Mouse (Mus musculus) WW6 (cell line): ENCODE measurements around the gene Clrn3.

Source experiments
- DNase-seq: peaks from one replicate; pipeline ENCODE4 v3.0.0-alpha.2; 2013; ENCODE audit warnings: low read depth, low spot score

Gene Clrn3

DNA sequence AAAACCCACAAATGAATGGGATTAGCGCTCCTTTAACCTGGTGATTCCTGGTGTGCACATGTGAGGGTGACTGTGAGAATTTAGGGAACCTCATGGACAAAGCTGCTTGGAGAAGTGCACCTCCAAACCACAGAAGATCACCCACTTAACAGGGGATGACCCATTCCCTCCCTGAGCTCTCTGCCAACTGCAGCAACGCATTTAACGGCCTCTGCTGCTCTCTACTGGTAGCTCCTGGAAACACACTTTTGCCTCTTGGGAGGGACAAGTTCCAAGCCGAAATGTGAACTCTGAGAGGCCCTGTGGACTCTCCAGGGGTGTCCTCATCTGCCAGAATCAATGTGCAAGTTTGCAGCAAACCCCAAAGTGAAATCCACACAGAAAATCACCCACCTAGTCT, 41.0 kb downstream of the Clrn3 start:
- no peak for DNase-seq

DNA sequence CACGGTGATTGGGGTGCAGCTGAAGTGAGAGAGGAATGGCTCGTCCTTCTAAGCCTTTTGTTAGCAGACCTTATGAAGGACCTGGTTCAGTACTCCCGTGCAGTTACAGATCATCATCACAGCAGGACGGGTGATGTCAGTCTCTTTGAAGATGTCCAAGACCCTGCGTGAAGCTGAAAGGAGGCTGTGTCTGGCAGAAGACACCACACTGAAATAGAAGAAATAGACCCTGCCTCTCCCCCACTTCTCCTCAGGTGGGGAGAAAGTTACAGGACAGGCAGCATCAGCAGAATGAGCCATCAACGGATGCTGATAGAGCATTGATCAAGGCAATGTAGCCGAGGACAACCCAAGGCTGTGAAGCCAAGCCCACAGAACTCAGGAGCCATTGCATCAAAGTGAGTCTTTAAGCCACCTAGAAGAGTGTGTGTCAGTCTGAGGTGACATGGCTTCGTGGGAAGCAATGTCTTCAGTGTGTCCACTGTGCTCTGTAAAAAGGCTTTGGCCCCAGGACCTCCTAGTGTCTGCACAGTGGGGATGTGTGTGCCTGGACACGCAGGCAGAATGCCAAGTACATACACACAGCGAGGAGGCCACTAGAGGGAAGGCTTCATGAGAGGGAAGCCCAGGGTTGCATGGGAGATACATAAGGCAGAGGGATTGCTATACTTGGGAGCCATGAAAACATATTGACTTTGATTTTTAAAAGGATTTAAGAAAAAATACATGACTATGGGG, 41.6 kb downstream of the Clrn3 start:
- DNase-seq = no peak

DNA sequence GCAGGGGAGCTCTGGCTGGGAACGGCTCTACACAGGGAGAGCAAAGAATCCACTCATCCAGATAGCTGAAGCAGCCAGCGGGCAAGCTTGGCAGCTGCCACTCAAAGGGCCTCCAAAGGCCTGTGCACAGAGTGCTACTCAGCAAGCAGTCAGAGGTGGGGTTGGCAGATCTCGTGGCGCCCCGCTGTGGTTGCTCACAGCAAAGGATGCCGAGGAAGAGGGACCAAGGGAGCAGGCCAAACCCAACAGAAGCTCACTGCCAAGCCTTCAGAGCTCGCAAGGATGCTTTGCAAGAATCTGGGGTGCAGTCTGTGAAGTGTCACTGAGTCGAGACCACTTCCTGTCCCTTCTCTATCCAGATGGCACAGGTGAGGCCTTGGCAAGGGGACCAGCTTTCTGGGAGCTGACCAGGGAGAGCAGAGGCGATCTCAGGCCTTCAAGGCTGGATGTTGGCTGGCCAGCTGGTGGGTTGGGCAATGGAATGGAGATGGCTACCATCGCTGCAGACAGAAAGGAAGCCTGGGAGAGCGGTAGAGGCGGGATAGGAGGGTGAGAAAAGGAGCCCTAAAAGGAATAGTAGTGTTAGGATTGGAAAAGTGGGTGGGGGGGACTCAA, 42.6 kb downstream of the Clrn3 start:
- DNase-seq = no peak

DNA sequence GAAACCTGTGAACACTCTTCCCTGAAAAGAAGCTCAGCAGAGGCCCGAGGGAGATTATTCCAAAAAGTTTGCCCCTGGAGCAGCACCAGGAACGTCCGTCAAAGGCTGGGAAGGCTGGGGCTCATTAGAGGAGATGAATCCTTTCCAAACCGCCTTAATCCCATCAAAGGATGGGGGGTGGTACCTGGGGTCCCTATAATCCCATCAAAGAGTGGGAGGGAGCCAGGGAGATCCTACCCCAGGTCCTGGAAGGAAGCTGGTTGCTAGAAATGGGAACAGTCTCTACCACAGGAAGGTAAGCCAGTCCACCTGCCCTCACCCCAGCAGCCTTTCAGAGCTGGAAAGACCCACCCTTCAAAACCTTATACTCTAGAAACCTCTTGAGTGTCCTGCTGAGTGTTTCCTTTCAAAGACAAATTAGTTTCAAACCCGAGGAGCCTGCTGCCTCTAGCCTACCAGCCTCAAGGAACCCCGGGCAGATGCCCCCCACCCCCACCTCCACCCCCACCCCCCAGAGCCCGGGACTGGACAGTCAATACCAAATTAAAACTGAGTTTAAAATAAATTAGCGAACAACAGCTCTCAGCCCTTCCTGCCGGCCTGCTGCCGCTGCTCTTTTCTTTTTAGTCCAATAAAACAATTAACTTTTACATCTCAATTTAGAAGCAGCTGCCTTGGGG, 43.2 kb downstream of the Clrn3 start:
- no peak for DNase-seq

DNA sequence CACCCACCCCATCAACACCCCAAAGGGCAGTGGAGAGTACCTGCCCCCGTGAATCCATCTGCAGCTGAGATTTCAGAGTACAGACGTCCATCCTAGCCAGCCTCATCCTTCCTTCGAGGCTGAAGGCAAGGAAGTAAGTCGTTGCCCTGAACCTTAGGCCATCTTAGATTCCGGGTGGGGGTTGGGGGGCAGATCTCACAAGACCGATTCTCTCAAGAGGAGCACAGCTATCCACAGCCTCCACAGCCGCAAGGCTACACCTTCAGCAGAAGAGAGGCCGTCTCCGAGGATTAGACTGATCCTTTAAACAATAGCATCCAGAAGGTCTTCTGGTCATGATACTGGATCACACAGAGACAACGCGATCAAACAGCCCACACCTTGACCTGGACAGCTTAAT, 44.1 kb downstream of the Clrn3 start:
- no peak for DNase-seq

DNA sequence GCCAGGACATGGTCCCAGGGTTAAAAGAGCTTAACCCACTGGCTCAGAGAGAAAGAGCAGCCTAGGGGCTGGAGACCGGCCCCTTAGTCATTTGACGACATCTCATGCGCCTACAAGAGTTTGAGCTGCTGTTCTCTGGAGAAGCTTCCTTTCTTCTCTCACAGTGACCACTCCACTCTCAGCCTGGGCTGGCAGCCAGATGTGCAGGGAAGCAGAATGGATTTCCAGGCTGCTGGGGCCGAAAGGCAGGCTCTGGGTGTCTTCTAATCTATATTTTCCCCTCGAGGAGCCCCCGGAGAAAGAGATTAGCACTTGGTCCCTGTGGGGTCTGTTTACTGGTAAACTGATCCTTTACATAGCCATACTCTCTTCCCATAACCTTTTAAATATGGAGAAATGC, 44.7 kb downstream of the Clrn3 start:
- DNase-seq = no peak

DNA sequence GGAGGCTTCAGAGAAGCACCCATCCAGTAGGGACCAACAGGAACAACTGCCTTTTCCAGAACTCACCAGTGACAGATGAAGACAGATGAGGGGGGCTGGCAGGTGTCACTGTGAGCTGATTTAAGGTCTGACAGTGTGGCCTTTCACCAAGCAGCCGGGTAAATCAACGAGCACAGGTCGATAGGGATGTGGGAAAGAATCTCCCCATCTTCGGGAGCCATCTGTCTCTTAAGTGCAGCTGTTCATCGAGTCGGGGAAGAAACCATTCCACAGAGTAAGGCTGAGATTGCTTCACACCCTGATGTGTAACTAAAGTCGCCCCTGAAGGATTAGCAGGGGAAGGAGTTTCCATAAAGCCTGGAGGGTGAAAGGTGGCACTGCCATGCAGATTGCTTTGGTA, 47.3 kb downstream of the Clrn3 start:
- no peak for DNase-seq

DNA sequence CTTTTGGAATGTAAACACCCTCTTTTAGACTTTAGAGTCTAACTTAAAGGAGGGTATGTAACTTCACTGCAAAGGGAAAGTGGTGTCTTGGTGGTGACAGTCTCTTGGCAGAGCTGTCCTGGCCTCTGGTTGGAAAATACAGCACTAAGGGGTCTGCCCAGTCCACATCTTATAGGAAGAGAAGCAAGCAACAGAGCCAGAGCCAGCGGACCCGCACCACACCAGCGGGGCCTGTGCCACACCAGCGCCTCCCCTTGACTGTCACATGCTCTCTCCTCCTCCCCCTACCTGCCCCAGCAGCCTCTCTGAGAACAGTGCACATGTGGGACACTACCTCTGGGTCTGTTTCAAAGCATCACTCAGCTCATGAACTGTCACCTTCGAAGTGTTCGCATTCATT, 48.5 kb downstream of the Clrn3 start:
- no peak for DNase-seq

DNA sequence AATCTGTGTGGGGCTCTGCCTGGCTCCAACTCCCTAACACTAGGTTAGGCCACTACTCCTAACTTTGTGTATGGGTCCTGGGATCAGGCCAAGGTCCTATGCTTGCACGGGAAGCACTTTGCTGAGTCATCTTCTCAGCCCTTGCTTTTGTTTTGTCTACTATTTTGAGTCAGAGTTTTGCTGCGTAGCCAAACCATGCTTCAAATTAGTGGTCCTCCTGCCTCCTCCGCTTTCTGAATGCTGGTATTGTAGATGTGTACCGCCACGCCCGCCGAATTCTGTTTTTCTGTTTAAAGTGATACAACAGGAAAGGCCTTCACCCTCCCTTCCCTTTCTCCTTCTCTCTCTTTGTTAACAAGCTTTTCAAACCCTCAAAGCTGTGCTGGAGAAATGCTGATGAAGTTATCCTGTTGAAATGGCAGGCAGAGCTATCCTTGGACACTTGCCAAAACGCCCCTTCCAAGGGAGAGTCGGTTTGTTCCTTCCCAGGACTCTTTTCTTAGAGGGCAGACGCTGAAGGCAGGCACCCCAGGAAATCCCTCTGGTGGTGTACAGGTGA, 49.1 kb downstream of the Clrn3 start:
- DNase-seq = no peak

DNA sequence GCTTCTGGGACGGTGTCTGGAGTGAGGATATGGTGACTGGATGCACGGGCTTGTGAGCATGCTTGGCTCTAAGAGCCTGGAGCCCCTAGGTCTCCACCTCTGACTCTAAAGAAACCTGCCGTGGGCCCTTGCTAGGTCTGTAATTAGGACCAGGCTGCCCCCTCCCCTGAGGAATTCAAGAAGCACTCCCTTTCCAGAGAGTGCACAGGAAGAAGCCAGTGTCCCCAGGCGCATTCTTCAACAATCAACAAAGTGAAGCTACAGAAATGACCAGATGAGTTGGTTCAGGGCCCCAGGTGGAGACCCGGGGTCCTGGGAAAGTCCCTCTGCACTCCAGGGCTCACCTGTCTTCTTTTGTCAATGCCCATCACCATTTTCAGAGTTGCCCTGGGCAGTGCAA, 51.2 kb downstream of the Clrn3 start:
- DNase-seq = no peak

DNA sequence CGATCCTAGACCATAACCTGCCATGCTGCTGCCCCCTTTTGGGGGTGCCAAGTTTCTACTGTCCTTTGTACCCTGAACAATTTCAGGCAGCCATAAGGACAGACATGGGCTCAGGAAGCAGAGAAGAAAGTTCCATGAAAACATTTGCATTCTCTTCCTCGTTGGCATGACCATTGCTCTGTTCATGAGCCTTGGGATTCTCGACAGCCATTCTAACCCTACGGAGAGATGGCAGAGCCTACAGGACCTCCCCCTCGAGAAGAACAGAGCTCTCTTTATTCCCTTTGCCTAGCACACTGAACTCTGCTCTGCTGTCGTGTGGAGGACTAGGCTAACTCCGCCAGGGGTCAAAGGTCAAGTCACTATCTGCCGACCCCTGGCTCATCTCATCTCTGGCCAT, 52.5 kb downstream of the Clrn3 start:
- DNase-seq = no peak

DNA sequence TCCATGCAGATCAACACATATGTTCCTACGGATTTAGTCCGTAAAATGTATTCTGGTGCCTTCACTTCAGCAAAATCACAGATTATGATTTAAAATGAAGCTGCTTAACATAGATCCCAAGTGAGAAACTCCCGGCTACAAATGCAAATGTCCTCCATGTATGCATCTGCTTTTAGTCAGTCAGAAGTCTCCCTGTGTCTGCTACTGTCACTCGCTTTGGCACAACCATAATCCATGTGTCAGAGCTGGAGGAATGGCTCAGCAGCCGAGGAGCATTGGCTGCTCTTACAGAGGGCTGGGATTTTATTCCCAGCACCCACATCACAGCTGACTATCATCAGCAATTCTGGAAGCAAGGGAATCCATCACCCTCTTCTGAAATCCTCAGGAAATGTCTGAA, 58.1 kb downstream of the Clrn3 start:
- DNase-seq = no peak

DNA sequence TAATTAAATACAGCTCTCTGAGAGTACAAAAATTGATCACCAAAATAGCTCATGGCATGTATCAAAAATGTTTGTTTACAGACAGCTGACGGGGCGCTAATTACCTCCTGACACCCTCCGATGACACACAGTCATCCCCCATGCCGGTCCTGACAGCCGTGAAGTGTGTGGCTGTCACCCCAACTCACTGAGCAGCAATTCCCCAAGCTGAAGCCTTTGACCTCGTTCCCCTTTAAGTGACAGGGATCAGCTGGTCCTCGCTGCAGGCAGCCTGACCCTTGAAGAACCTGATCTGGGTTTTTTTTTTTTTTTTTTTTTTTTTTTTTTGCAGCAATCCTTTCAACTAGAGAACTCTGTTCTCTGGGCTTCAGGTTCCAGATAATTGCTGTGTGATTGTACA, 59.8 kb downstream of the Clrn3 start:
- DNase-seq = no peak

DNA sequence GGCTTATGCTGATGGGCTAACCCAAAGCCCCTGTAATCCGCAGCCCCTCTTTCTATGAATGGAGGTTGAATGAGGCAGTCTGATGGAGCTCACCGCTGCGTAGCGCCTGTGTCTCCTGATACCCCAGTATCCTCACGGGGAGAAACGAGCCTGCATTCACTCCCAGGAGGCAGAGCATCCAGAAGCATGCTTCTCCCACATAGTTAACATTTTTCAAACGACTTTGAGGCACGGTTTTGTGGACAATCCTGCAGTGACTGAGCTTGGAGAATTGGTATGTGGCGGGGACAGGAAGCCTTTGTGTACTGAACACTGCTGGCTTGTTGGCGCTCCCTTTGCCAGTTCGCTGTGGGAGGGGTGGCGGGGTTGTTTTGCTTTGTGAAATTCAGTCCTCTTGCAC, 63.2 kb downstream of the Clrn3 start:
- no peak for DNase-seq

DNA sequence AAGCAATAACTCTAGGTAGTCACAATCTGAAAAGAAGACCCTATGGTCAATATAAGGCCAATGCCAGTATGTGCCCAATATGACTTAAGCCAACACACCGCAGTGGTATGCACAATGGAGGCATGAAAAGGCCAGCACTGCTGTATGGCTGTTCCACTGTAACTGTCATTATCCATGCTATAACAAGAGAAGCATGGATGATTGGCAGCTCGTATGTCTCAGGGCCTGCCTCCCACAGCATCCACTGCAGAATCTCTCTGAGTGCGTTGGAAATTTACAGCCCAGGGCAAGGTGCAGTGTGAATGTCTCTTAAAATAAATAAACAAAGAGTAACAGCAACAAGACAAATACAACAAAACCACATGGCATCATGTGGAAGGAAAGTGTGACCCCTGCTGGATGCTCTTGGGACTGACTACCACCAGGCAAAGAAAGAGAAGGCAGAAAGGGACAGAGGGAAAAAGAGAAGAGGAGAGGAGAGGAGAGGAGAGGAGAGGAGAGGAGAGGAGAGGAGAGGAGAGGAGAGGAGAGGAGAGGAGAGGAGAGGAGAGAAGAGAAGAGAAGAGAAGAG, 63.7 kb downstream of the Clrn3 start:
- DNase-seq = no peak
